Mouse (Mus musculus): ENCODE data around the gene Mzf1. TPM values are rescaled to one million over a fixed set of nuclear protein-coding genes. Genes with fewer than 3 reads are reported as not detected.

The Mzf1 gene
- polyA plus RNA-seq, 1 experiment: 0.03 TPM

DNA sequence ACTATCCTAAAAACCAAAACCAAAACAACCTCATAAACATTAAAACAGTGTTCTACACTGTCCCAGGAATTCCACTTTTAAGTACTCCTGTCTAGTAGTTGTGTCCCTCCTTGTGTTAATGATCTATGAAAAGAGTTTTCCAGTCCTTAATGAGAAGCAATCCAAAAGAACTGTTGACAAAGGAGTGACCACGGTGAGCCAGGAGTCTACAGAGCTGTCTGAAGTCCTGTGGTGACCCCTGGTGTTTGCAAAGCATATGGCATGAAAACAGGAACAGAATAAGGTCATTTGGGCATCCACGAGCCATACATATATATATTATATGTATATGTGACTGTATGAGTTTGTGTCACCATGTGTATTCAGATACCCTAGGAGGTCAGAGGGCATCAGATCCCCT, 8.5 kb downstream of the Mzf1 start:
- Histone ChIP-seq H3K4me1 (ENCODE audit: control insufficient read depth) (peaks cover 17% of the 10 kb centered on the region), H3K4me3 (replicated peaks) (no peak overlapping the region), H3K36me3 (ENCODE audit: control insufficient read depth) (no peaks in the 10 kb centered on the region; the same call in 1 of the 2 replicates), H3K27me3 (ENCODE audit: control insufficient read depth) (peaks cover 50% of the 10 kb centered on the region), H3K9me3 (ENCODE audit: control insufficient read depth, low read length) (peaks cover 20% of the 10 kb centered on the region)
- TF ChIP-seq TAL1 (IDR thresholded peaks at IDR 0.05; ENCODE audit: low read length): no peak
- TF ChIP-seq GATA1 (IDR thresholded peaks at IDR 0.05; ENCODE audit: low read length): no peak

DNA sequence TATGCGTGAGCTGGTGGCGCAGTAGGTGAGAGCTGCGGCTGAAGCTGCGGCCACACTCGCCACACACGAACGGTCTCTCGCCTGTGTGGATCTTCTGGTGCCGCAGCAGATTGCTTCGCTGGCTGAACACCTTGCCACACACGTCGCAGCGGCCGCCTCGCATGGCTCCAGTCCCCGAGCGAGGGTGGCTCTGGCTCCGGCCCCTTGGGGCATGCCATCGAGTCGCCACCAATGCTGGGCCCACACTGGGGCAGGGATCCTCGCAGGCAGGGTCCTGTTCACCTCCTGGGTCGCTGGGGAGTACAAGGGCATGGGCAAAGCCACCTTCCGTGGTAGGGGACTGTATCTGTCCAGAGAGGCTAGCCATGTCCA, 10.3 kb downstream of the Mzf1 start:
- peaks cover 20% of the 10 kb centered on the region for H3K9me3 ChIP-seq (ENCODE audit: control insufficient read depth, low read length)
- peaks cover 58% of the 10 kb centered on the region for H3K27me3 ChIP-seq (ENCODE audit: control insufficient read depth)
- H3K36me3 ChIP-seq (ENCODE audit: control insufficient read depth): peaks cover 3% of the 10 kb centered on the region
- H3K4me3 ChIP-seq (replicated peaks): peak overlapping the region; percentile 10
- TF ChIP-seq TAL1 (IDR thresholded peaks at IDR 0.05; ENCODE audit: low read length) (no peak), GATA1 (IDR thresholded peaks at IDR 0.05; ENCODE audit: low read length) (no peak)
- H3K4me1 ChIP-seq (ENCODE audit: control insufficient read depth): peaks cover 20% of the 10 kb centered on the region

DNA sequence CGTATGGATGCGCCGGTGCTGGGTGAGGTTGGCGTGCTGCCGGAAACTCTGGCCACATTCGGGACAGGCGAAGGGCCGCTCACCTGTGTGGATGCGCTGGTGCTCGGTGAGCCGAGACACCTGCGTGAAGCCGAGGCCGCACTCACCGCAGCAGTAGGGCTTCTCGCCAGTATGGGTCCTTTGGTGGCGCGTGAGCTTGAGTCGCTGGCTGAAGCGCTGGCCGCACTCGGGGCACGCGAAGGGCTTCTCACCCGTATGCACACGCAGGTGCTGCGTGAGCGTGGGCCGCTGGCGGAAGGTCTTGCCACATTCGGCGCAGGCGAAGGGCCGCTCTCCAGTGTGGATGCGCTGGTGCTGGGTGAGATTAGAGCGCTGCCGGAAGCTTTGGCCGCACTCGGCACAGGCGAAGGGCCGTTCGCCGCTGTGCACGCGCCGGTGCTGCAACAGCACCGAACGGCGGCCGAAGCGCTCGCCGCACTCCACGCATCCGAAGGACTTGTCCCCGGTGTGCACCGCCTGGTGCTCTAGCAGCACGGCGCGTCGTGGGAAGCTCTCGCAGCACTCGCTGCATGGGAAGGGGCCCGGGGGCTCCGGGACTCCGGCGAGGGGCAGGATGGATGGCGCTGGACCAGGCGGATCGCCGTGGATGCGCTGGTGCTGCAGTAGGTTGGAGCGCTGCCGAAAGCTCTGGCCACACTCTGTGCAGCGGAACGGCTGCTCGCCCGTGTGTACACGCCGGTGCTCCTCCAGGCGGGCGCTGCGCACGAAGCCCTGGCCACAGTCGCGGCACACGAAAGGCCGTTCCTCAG, 10.9 kb downstream of the Mzf1 start:
- peaks cover 58% of the 10 kb centered on the region for H3K27me3 ChIP-seq (ENCODE audit: control insufficient read depth)
- peak overlapping the region; percentile 22 for H3K4me3 ChIP-seq (replicated peaks)
- TF ChIP-seq TAL1 (IDR thresholded peaks at IDR 0.05; ENCODE audit: low read length): no peak
- no peak for TF ChIP-seq GATA1 (IDR thresholded peaks at IDR 0.05; ENCODE audit: low read length)
- H3K9me3 ChIP-seq (ENCODE audit: control insufficient read depth, low read length): peaks cover 20% of the 10 kb centered on the region
- H3K36me3 ChIP-seq (ENCODE audit: control insufficient read depth): peaks cover 3% of the 10 kb centered on the region
- H3K4me1 ChIP-seq (ENCODE audit: control insufficient read depth): peaks cover 26% of the 10 kb centered on the region

DNA sequence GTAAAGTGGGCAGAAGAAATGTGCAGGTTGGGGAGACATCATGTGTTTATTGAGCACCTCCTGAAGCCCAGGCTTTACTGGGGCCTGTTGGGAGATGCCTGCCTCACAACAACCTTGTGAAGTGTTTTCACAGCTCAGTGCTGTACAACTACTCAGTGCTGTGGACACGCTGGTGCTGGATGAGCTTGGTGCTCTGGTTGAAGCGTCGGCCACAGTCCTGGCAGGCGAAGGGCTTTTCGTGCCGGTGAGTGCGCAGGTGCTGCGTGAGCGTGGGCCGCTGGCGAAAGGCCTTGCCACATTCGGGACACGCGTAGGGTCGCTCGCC, 11.5 kb downstream of the Mzf1 start:
- Histone ChIP-seq H3K27me3 (ENCODE audit: control insufficient read depth) (peaks cover 56% of the 10 kb centered on the region), H3K4me1 (ENCODE audit: control insufficient read depth) (peaks cover 31% of the 10 kb centered on the region)
- TF ChIP-seq GATA1 (IDR thresholded peaks at IDR 0.05; ENCODE audit: low read length) (no peak), TAL1 (IDR thresholded peaks at IDR 0.05; ENCODE audit: low read length) (no peak)

DNA sequence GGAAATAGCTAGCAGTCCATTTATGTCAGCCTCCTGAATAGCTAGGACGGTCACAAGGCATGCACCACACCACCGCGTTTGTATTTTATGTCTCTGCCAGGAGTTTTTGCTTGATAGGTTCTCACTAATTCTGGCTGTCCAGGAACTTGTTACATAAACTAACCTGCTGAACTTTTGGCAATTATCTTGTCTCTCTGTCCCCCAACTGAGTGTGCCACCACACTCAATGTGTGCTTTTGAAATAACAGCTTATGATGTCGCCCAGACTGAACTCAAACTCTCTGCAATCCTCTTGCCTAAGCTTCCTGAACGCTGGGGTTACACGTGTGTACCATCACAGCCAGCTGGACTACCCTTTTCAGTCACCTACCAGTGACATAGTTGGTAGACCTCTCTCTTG, 12.1 kb downstream of the Mzf1 start:
- TF ChIP-seq TAL1 (IDR thresholded peaks at IDR 0.05; ENCODE audit: low read length) (no peak), GATA1 (IDR thresholded peaks at IDR 0.05; ENCODE audit: low read length) (no peak)
- peaks cover 31% of the 10 kb centered on the region for H3K4me1 ChIP-seq (ENCODE audit: control insufficient read depth)
- peaks cover 56% of the 10 kb centered on the region for H3K27me3 ChIP-seq (ENCODE audit: control insufficient read depth)

More for the DNA sequence above, 11.5 kb downstream of the Mzf1 start:
- no peak overlapping the region for H3K4me3 ChIP-seq (replicated peaks)
- peaks cover 3% of the 10 kb centered on the region for H3K36me3 ChIP-seq (ENCODE audit: control insufficient read depth)
- H3K9me3 ChIP-seq (ENCODE audit: control insufficient read depth, low read length): peaks cover 20% of the 10 kb centered on the region

DNA sequence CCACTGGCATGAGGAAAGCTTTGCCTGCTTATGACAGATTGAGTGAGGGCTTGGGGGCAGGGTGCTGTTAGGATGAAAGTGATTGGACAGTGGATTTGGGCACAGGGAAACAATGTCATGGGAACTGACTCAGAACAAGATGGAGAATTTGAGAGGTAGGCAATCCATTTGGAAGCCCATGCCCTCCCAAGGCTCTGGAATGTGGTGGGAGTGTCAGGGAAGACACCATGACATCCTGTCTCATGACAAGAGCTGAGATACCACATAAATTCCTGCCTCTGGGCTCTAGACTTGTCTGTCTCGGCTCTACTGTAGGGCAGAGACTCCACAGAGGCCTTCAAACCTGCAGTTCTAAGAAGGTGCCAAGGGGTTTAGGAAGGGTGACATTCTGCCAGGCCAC, 13.3 kb downstream of the Mzf1 start:
- Histone ChIP-seq H3K4me3 (replicated peaks) (no peak overlapping the region), H3K9me3 (ENCODE audit: control insufficient read depth, low read length) (peaks cover 20% of the 10 kb centered on the region), H3K4me1 (ENCODE audit: control insufficient read depth) (peaks cover 43% of the 10 kb centered on the region), H3K27me3 (ENCODE audit: control insufficient read depth) (peaks cover 56% of the 10 kb centered on the region), H3K36me3 (ENCODE audit: control insufficient read depth) (peaks cover 8% of the 10 kb centered on the region)
- TF ChIP-seq TAL1 (IDR thresholded peaks at IDR 0.05; ENCODE audit: low read length) (no peak), GATA1 (IDR thresholded peaks at IDR 0.05; ENCODE audit: low read length) (no peak)

More for the DNA sequence above, 12.1 kb downstream of the Mzf1 start:
- Histone ChIP-seq H3K4me3 (replicated peaks) (no peak overlapping the region), H3K9me3 (ENCODE audit: control insufficient read depth, low read length) (peaks cover 20% of the 10 kb centered on the region), H3K36me3 (ENCODE audit: control insufficient read depth) (peaks cover 3% of the 10 kb centered on the region)

DNA sequence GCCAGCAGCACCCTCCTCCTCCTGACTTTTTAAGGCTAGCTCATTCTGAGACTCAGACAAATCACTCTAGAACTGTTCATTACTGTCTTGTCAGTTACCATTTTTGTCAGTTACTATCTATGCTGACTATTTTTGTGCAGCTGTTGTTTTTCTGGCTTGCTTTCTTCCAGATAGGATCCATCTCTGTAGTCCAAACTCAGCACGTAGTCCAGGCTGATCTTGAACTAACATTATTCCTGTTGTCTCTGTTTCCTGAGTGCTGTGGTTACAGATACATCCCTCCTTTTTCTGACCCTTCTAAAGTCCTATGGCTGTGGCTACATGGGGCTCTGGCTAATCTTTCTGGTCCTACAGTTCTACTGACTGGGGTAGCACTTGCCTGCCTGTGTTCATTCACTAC, 15.4 kb downstream of the Mzf1 start:
- H3K4me1 ChIP-seq (ENCODE audit: control insufficient read depth): peaks cover 57% of the 10 kb centered on the region
- peak overlapping the region; percentile 85 for H3K4me3 ChIP-seq (replicated peaks)
- H3K27me3 ChIP-seq (ENCODE audit: control insufficient read depth): peaks cover 39% of the 10 kb centered on the region
- peaks cover 16% of the 10 kb centered on the region for H3K9me3 ChIP-seq (ENCODE audit: control insufficient read depth, low read length)
- TF ChIP-seq GATA1 (IDR thresholded peaks at IDR 0.05; ENCODE audit: low read length): no peak
- TF ChIP-seq TAL1 (IDR thresholded peaks at IDR 0.05; ENCODE audit: low read length): no peak
- H3K36me3 ChIP-seq (ENCODE audit: control insufficient read depth): peaks cover 24% of the 10 kb centered on the region

DNA sequence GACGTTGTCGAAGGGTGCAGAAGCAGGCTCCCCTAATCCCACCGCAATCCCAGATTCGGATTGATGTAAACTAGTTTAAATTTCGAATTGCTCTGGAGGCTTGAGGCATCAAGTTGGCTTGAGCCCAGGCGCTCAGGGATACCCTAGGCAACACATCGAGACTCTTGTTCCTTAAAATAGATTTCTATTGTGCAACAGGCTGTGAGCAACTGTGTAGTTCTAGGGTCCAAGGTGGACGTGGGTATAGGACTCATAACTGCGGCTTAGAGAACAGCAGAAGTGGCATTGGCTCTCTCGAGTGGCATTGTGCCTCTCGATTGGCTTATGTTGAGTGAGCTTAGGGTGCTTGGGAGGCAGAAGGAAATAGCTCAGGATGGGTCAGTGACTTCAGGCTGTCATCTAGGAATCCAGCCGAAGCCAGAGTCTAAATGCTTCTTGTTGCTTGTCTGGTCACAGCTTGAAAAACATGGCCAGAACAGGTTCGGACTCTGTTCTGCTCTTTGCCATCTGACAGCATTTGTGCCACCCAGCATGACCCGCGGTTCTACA, 15.9 kb downstream of the Mzf1 start:
- Histone ChIP-seq H3K36me3 (ENCODE audit: control insufficient read depth) (peaks cover 29% of the 10 kb centered on the region), H3K4me3 (replicated peaks) (peak overlapping the region; percentile 85), H3K4me1 (ENCODE audit: control insufficient read depth) (peaks cover 57% of the 10 kb centered on the region), H3K9me3 (ENCODE audit: control insufficient read depth, low read length) (peaks cover 11% of the 10 kb centered on the region), H3K27me3 (ENCODE audit: control insufficient read depth) (peaks cover 34% of the 10 kb centered on the region)
- TF ChIP-seq TAL1 (IDR thresholded peaks at IDR 0.05; ENCODE audit: low read length): no peak
- TF ChIP-seq GATA1 (IDR thresholded peaks at IDR 0.05; ENCODE audit: low read length): no peak

DNA sequence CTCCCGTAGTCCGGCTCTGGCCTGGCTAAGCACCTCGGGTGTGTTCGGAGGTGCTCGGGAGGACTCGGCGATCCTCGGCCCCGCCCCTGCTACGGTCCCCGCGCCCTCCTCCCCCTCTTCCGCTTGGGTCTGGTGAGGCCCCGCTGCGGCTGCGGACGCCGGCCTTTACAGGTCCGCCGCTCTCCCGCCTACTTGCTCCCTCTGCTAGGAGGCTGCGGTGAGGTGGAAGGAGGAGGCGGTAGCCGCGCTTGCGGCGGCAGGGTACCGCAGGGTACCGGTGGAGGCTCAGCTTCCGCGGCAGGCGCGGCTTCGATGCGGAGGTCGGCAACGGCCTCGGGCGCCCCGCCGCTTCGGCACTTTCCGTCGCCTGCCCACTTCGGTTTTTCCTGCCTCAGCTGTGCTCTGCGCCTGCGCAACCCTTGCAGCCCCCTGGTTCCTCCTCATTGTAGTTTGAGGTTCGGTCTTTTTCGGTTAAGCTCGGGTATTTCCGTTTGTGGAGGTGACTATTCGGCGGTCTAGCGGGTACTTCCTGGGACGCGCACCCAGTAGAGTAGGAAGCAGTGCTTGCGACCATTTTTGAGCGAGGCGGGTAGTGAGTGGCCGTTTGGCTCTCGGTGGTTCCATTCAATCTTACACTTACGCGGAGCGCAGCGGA, 16.5 kb downstream of the Mzf1 start, which contains the start of gene Ube2m:
TSS of gene Ube2m (minus strand) at position 375 of the 655 bp plus-strand sequence.
- Histone ChIP-seq H3K36me3 (ENCODE audit: control insufficient read depth) (peaks cover 35% of the 10 kb centered on the region), H3K27me3 (ENCODE audit: control insufficient read depth) (peaks cover 28% of the 10 kb centered on the region), H3K9me3 (ENCODE audit: control insufficient read depth, low read length) (peaks cover 4% of the 10 kb centered on the region), H3K4me3 (replicated peaks) (peak within 1 kb of the TSS; percentile 85), H3K4me1 (ENCODE audit: control insufficient read depth) (peaks cover 56% of the 10 kb centered on the region)
- no peak for TF ChIP-seq TAL1 (IDR thresholded peaks at IDR 0.05; ENCODE audit: low read length)
- no peak for TF ChIP-seq GATA1 (IDR thresholded peaks at IDR 0.05; ENCODE audit: low read length)

Data from erythroblast, embryonic 14.5 days (primary cell).